Mouse (Mus musculus) heart, embryonic 16.5 days (tissue): ENCODE measurements around the gene Igdcc3. TPM values are rescaled to one million over a fixed set of nuclear protein-coding genes. Genes with fewer than 3 reads are reported as not detected.

Source experiments
- ATAC-seq: fragments of 200-750 bp; cut with Nextera tagmentation; replicated peaks from 2 replicates; pipeline ENCODE4 v1.8.0; 2017; ENCODE audit warnings: moderate number of reproducible peaks; ENCODE audit not compliant: insufficient read depth, low FRiP score; ENCODE audit errors: extremely low read depth
- H3K27ac ChIP-seq: fragments of 300-500 bp; sonication (generic); 2 replicates; pipeline ENCODE4 v1.5.1; 2014; ENCODE audit warnings: mild to moderate bottlenecking, low read length, control low read depth, moderate library complexity
- H3K27me3 ChIP-seq: fragments of 300-500 bp; sonication (generic); 2 replicates; pipeline ENCODE4 v1.6.1; 2014; ENCODE audit warnings: low read length, mixed read lengths; ENCODE audit not compliant: control insufficient read depth, insufficient read depth
- H3K36me3 ChIP-seq: fragments of 300-500 bp; sonication (generic); 2 replicates; pipeline ENCODE4 v1.6.1; 2014; ENCODE audit not compliant: control insufficient read depth, insufficient read depth
- H3K4me1 ChIP-seq: fragments of 300-500 bp; sonication (generic); 2 replicates; pipeline ENCODE4 v1.6.1; 2014; ENCODE audit warnings: low read length, mixed read lengths; ENCODE audit not compliant: control insufficient read depth, insufficient read depth
- H3K4me2 ChIP-seq: fragments of 300-500 bp; sonication (generic); 2 replicates; pipeline ENCODE4 v1.6.1; 2014; ENCODE audit warnings: low read depth, mild to moderate bottlenecking, control low read depth, low read length
- H3K4me3 ChIP-seq: fragments of 300-500 bp; sonication (generic); 2 replicates; pipeline ENCODE4 v1.5.1; 2014; ENCODE audit warnings: mild to moderate bottlenecking, control low read depth, low read length
- H3K9ac ChIP-seq: fragments of 300-500 bp; sonication (generic); 2 replicates; pipeline ENCODE4 v1.6.1; 2014; ENCODE audit warnings: low read length, control low read depth
- H3K9me3 ChIP-seq: fragments of 300-500 bp; sonication (generic); replicated peaks from 2 replicates; pipeline ENCODE4 v1.6.1; 2016; ENCODE audit warnings: low read length; ENCODE audit not compliant: control insufficient read depth
- WGBS: fragments of 180-500 bp; shearing (Covaris S2); extraction: QIAGEN DNeasy Blood & Tissue Kit; methylation state at CpG from one replicate; pipeline ENCODE4 v1.1.7; 2014; 5-methylcytosine and 5-hydroxymethylcytosine counted together
- polyA plus RNA-seq: library from polyadenylated mRNA; unstranded; fragments of >200 nt; fragmentation: Nextera tagmentation; extraction: Ambion mirVana; gene quantifications from 2 replicates; pipeline ENCODE4 v1.2.1, GENCODE M21; 2015

Gene Igdcc3
- polyA plus RNA-seq, 1 experiment from 2014 or later, result 0.17 TPM

DNA sequence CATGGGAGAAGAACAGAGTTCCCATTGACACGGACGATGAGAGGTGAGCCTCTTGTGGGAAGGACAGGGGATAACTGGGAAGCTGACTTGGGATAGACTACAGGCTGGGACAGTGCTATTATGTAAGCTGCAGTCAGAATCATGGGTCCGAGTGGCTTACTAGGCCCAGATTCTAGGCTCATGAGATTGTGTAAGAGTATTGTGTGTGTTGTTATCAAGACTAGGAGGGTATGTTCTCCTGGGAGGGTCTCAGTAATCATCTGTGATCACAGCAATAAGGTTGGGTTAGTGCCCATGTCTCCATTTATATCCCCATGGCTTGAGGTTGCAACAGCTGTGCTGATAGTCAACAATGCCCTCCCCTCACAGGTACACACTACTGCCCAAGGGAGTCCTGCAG is 36.5 kb downstream of the Igdcc3 start:
- Histone ChIP-seq H3K4me2 (no peak overlapping the region), H3K4me3 (no peak overlapping the region), H3K9me3 (no peaks in the 10 kb centered on the region), H3K27me3 (0 out of 2 replicates have a peak, but pooled peaks cover 2% of the 10 kb centered on the region), H3K36me3 (no peaks in the 10 kb centered on the region), H3K27ac (no peak overlapping the region), H3K9ac (no peak overlapping the region), H3K4me1 (peaks cover 9% of the 10 kb centered on the region; the same call in 1 of the 2 replicates)
- 72% methylated on average over 3 of the region's 3 CpGs for WGBS
- ATAC-seq, result no peak

DNA sequence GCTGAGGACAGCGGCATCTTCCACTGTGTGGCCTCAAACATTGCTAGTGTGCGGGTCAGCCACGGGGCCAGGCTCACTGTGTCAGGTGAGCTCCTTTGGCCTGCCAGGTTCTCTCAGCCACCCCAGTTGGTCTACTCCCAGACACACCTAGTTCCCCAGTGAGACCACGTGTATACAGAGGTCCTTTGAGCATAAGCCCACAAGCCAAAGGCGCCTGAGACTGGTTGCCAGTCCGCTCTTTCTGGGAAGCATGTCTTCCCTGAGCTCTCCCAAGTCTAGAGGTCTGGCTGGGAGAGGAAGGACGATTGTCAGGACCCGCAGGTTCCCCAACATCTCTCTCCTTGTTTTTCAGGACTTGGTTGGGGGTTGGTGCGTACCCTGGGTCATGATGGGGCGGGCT is 36.9 kb downstream of the Igdcc3 start:
- H3K4me3 ChIP-seq, result no peak overlapping the region
- no peak for ATAC-seq
- H3K27me3 ChIP-seq, result 0 out of 2 replicates have a peak, but pooled peaks cover 2% of the 10 kb centered on the region
- H3K9ac ChIP-seq, result no peak overlapping the region
- H3K4me1 ChIP-seq, result peaks cover 9% of the 10 kb centered on the region; the same call in 1 of the 2 replicates
- no peak overlapping the region for H3K4me2 ChIP-seq
- H3K9me3 ChIP-seq, result no peaks in the 10 kb centered on the region
- H3K27ac ChIP-seq, result no peak overlapping the region
- H3K36me3 ChIP-seq, result no peaks in the 10 kb centered on the region
- 67% methylated on average over 10 of the region's 10 CpGs for WGBS

DNA sequence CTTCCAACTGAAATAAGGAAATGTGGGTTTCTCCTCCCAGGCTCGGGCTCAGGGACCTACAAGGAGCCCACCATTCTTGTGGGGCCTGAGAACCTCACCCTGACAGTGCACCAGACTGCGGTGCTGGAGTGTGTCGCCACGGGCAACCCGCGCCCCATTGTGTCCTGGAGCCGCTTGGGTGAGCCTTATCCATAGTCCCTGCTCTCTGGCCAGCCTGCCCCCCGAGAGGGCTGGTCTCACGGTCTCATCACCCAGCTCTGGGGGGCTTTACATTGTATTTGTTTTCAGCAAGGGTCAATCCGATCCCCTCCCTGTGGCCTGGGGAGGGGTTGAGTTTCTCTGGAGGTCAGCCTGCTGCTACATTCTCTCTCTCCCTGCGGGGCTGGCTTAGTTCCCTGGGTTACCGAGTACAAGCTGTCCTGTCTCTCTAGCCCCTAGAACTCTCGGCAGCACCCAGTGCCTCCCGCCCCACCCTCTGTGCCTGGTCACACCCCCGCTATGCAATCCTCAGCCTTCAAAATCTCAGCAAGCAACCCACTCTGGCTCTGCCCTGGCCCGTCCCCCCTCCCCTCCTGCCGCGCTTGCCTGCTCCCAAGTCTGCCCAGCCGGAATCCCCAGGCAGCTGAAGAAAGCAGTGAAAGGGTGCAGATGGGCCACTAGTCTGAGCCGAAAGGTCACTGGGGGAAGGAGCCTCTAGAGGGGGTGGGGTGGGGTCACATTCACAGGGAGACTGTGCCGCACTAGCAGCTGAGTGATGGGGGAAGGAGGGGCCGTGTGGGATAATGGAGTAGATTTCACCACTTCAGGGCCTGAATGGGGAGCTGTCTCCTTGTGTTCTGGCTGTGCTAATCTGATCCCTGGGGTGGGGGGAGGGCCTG is 37.6 kb downstream of the Igdcc3 start:
- peak overlapping the region; percentile 45 for H3K9ac ChIP-seq
- H3K36me3 ChIP-seq, result no peaks in the 10 kb centered on the region
- 13% methylated on average over 22 of the region's 22 CpGs for WGBS
- no peaks in the 10 kb centered on the region for H3K9me3 ChIP-seq
- peak overlapping the region; percentile 26; the same call in 1 of the 2 replicates for H3K4me3 ChIP-seq
- peak overlapping the region; percentile 59 for H3K4me2 ChIP-seq
- 0 out of 2 replicates have a peak, but pooled peaks cover 2% of the 10 kb centered on the region for H3K27me3 ChIP-seq
- no peak overlapping the region for H3K27ac ChIP-seq
- peaks cover 9% of the 10 kb centered on the region; the same call in 1 of the 2 replicates for H3K4me1 ChIP-seq
- peak; percentile 39 for ATAC-seq

- Histone ChIP-seq H3K9ac (no peak overlapping the region), H3K4me2 (0 out of 2 replicates have a peak overlapping the region, but pooled peaks have one; percentile 6), H3K36me3 (no peaks in the 10 kb centered on the region), H3K4me1 (peaks cover 9% of the 10 kb centered on the region; the same call in 1 of the 2 replicates), H3K27me3 (0 out of 2 replicates have a peak, but pooled peaks cover 2% of the 10 kb centered on the region), H3K4me3 (no peak overlapping the region), H3K9me3 (no peaks in the 10 kb centered on the region), H3K27ac (no peak overlapping the region)
- WGBS, result 29% methylated on average over 17 of the region's 17 CpGs
- ATAC-seq, result no peak
Measured at GRCm38 (mm10) chr9:65179817-65180624, 39.0 kb downstream of the Igdcc3 start.

DNA sequence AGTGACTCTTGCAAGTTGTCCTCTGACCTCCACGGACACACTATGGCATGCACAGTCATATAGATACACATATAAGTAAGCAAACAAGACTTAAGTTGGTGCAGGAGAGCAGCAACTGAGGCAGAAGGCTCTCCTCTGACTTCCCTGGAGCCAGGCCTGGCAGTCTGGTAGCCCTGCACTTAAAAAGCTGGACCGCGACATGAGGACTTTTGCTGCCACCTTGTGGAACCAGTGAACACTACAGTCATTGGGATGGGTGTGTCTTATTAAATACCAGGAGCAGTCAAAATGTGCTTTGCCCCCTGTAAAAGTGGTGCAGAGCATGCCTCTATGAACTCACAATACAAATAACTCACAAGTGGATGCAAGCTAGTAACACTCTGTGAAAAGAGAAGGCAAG is 47.6 kb downstream of the Igdcc3 start:
- Histone ChIP-seq H3K4me1 (peaks cover 13% of the 10 kb centered on the region), H3K36me3 (no peaks in the 10 kb centered on the region), H3K9me3 (no peaks in the 10 kb centered on the region), H3K4me3 (no peak overlapping the region), H3K9ac (no peak overlapping the region), H3K27ac (no peak overlapping the region), H3K27me3 (no peaks in the 10 kb centered on the region), H3K4me2 (no peak overlapping the region)
- ATAC-seq, result no peak
- 3% methylated on average over 3 of the region's 3 CpGs for WGBS

- Histone ChIP-seq H3K4me3 (no peak overlapping the region), H3K9me3 (no peaks in the 10 kb centered on the region), H3K4me2 (no peak overlapping the region), H3K36me3 (no peaks in the 10 kb centered on the region), H3K27me3 (no peaks in the 10 kb centered on the region), H3K27ac (no peak overlapping the region), H3K9ac (no peak overlapping the region), H3K4me1 (peaks cover 19% of the 10 kb centered on the region)
- 75% methylated on average over 7 of the region's 7 CpGs for WGBS
- ATAC-seq, result no peak
Measured at GRCm38 (mm10) chr9:65190306-65190705, 49.3 kb downstream of the Igdcc3 start.

DNA sequence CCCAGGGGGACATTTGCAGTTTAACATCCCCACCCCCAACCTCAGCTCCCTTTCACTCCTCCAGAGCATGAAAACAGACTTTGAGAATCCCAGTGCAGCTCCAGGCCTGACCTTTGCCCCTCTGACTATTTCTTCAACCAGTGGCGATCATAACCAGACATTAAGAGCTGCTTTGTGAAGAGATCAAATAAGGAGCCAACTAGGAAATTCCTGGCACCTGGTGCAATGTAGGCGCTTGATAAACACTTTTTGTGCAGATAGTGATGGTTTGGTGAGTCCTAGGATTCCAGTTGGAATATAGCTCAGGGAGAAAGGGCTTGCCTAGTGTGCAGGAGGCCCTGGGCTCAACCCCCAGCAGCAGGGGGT is 50.4 kb downstream of the Igdcc3 start:
- Histone ChIP-seq H3K36me3 (no peaks in the 10 kb centered on the region), H3K9ac (no peak overlapping the region), H3K4me3 (no peak overlapping the region), H3K9me3 (no peaks in the 10 kb centered on the region), H3K27ac (peak overlapping the region; percentile 61), H3K4me2 (no peak overlapping the region), H3K4me1 (peaks cover 30% of the 10 kb centered on the region), H3K27me3 (no peaks in the 10 kb centered on the region)
- no peak for ATAC-seq
- 49% methylated on average over 2 of the region's 2 CpGs for WGBS

DNA sequence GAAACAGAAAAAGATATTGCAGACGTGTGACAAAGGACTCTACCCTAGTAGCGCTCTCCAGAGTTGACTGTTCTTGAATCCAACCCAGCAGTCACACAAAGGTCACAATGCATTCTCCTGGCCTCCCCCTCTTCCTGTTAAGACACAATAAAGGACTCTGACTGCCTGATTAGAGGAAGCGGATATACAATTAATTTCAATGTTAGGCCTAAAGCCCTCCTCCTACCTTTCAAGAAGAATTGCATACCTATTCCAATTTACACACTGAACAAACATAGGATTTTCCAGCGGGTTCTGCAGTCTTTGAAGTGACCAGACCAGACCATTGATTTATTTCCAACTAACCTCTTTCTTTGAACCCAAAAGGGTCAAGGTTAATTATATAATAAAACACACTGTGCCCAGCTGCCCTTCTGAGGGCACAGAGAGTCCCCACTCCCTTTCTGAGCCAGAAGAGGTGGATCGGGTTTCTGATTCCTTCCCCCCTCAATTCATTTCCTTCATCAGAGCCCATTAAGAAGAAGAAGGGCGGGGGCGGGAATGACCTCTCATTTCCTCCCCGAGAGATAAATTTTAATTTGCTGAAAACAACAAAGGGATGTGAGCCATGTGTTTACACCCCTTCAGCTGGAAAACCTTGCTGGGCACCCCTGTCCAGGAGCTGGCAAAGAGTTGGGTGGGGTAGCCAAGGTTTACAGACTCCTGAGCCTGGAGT is 50.9 kb downstream of the Igdcc3 start:
- Histone ChIP-seq H3K9me3 (no peaks in the 10 kb centered on the region), H3K36me3 (no peaks in the 10 kb centered on the region), H3K9ac (no peak overlapping the region), H3K4me2 (no peak overlapping the region), H3K27me3 (no peaks in the 10 kb centered on the region), H3K4me3 (no peak overlapping the region), H3K27ac (peak overlapping the region; percentile 61), H3K4me1 (peaks cover 30% of the 10 kb centered on the region)
- no peak for ATAC-seq
- WGBS, result 44% methylated on average over 8 of the region's 8 CpGs
